Mouse (Mus musculus): ENCODE measurements at regions not wholly inside any gene's neighbourhood (a gene's known extent, or its start where the extent isn't known, plus 50 kb on each side); places are given as distances from the start of the nearest gene placed in this dataset.
"Not testable (repeated sequence)": the region's sequence is repeated elsewhere in the genome, so short reads cannot be mapped to it uniquely, and the experiment has no call there.

DNA sequence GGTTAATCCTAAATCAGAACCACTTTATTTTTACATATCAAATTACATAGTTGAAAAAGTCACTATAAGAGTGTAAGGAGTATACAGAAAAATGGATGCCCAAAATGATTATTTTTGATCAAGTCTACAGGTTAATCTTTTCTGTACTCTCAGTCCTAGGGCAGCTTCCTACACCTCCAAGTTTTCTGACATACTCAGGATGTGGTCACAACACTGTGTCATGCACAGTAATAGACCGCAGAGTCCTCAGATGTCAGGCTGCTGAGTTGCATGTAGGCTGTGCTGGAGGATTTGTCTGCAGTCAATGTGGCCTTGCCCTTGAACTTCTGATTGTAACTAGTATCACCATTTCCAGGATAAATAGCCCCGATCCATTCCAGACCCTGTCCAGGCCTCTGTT is 925.1 kb downstream of the Adam6a start:
- 92% methylated on average over 2 of the region's 2 CpGs for WGBS
- Histone ChIP-seq H3K4me3 (no peak overlapping the region), H3K9me3 (peaks cover 18% of the 10 kb centered on the region), H3K4me2 (replicated peaks) (no peak overlapping the region), H3K27me3 (replicated peaks) (no peaks in the 10 kb centered on the region), H3K27ac (no peak overlapping the region), H3K4me1 (no peaks in the 10 kb centered on the region), H3K36me3 (no peaks in the 10 kb centered on the region), H3K9ac (no peak overlapping the region)
- ATAC-seq (ENCODE audit: low FRiP score, low read depth) = no peak

- not testable (repeated sequence) for H3K36me3 ChIP-seq; H3K9ac ChIP-seq; ATAC-seq (ENCODE audit: low FRiP score, low read depth); H3K4me3 ChIP-seq; H3K4me2 ChIP-seq (replicated peaks); H3K27me3 ChIP-seq (replicated peaks); H3K27ac ChIP-seq; H3K4me1 ChIP-seq
- H3K9me3 ChIP-seq = peaks cover 19% of the 10 kb centered on the region
Measured at GRCm38 (mm10) chr12:114472678-114473077, 929.0 kb downstream of the Adam6a start.

DNA sequence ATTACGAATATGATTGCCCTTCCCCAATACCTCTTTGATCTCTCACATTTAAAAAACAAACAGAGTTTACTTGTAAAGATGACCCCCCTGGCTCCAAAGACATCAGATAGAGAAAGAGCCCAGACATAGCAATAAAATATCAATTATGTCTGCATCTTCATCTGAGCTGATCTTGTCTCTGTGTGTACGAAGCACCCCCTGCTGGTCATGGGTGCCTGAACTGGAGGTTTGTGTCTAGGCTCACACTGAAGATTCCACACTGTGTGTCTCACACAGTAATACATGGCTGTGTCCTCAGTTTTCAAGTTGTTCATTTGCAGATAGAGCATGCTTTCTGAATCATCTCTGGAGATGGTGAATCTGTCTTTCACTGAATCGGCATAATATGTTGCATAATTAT is 935.0 kb downstream of the Adam6a start:
- Histone ChIP-seq H3K9ac (no peak overlapping the region), H3K27me3 (replicated peaks) (no peaks in the 10 kb centered on the region), H3K4me3 (no peak overlapping the region), H3K4me2 (replicated peaks) (no peak overlapping the region), H3K36me3 (no peaks in the 10 kb centered on the region), H3K9me3 (peaks cover 11% of the 10 kb centered on the region), H3K4me1 (no peaks in the 10 kb centered on the region), H3K27ac (no peak overlapping the region)
- 86% methylated on average over 3 of the region's 3 CpGs for WGBS
- no peak for ATAC-seq (ENCODE audit: low FRiP score, low read depth)

DNA sequence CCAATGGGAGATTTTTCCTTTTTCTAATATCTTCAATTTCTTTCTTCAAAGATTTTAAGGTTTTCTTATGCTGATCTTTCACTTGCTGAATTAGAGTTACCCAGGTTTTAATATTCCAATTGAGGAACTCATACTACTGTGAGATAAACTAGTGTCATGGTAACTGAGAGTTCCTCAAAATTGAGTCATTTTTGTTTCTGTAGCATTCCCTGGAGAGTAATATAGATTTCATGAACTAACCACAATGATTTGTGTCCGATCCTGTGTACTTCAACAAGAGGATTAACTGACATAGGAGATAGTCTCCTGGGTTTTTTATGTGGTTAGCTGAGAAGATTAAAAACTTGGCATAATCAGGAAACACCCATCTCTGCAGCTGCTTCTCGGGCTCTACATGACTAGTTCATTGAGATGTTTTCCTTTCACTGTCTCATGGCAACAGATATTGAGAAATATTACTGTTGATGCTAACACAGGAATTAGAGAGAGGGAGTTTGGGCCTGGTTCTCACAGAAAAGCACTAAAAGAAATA is 949.9 kb downstream of the Adam6a start:
- H3K27me3 ChIP-seq (replicated peaks); H3K4me3 ChIP-seq; H3K9ac ChIP-seq; H3K4me1 ChIP-seq; H3K27ac ChIP-seq; ATAC-seq (ENCODE audit: low FRiP score, low read depth); H3K4me2 ChIP-seq (replicated peaks); H3K36me3 ChIP-seq; H3K9me3 ChIP-seq: not testable (repeated sequence)
- WGBS = 70% methylated on average over 2 of the region's 2 CpGs

GRCm38 (mm10) chr12:114495741-114496140 is 952.0 kb downstream of the Adam6a start:
- no peaks in the 10 kb centered on the region for H3K36me3 ChIP-seq
- H3K27me3 ChIP-seq (replicated peaks) = no peaks in the 10 kb centered on the region
- no peak for ATAC-seq (ENCODE audit: low FRiP score, low read depth)
- no peaks in the 10 kb centered on the region for H3K4me1 ChIP-seq
- H3K27ac ChIP-seq = no peak overlapping the region
- H3K4me2 ChIP-seq (replicated peaks) = no peak overlapping the region
- H3K9ac ChIP-seq = no peak overlapping the region
- 49% methylated on average over 2 of the region's 2 CpGs for WGBS
- no peak overlapping the region for H3K4me3 ChIP-seq
- no peaks in the 10 kb centered on the region for H3K9me3 ChIP-seq

GRCm38 (mm10) chr12:114513143-114513542 is 969.4 kb downstream of the Adam6a start:
- WGBS = 94% methylated on average over 2 of the region's 2 CpGs
- Histone ChIP-seq H3K36me3 (no peaks in the 10 kb centered on the region), H3K9ac (no peak overlapping the region), H3K4me1 (no peaks in the 10 kb centered on the region), H3K4me3 (no peak overlapping the region), H3K4me2 (replicated peaks) (no peak overlapping the region), H3K27ac (no peak overlapping the region), H3K9me3 (peaks cover 16% of the 10 kb centered on the region; the same call in 1 of the 2 replicates), H3K27me3 (replicated peaks) (no peaks in the 10 kb centered on the region)
- ATAC-seq (ENCODE audit: low FRiP score, low read depth) = no peak

DNA sequence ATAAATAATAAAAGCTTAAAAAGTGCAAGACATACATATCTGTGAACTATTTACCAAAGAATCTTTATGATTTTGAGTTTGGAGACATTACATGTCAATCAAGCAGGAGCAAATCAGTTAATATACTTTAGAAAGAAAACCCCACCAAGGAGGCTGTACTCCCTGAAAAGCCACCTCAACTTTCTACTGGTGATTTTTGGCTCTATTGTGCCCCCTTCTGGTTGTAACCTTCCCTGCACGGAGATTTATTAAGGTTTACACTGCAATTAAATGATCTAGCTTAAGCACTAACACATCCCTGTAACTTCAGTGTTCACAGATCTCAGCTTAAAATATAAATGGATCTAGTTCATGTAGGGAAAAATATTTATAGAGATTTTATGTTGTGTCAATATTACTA is 998.4 kb downstream of the Adam6a start:
- H3K4me3 ChIP-seq; ATAC-seq (ENCODE audit: low FRiP score, low read depth); H3K36me3 ChIP-seq; H3K9ac ChIP-seq; H3K4me2 ChIP-seq (replicated peaks); H3K4me1 ChIP-seq; H3K27ac ChIP-seq; H3K9me3 ChIP-seq; H3K27me3 ChIP-seq (replicated peaks): not testable (repeated sequence)
- WGBS = 39% methylated on average over 1 of the region's 1 CpGs

DNA sequence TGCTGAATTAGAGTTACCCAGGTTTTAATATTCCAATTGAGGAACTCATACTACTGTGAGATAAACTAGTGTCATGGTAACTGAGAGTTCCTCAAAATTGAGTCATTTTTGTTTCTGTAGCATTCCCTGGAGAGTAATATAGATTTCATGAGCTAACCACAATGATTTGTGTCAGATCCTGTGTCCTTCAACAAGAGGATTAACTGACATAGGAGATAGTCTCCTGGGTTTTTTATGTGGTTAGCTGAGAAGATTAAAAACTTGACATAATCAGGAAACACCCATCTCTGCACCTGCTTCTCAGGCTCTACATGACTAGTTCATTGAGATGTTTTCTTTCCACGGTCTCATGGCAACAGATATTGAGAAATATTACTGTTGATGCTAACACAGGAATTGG is 1001.2 kb downstream of the Adam6a start:
- ATAC-seq (ENCODE audit: low FRiP score, low read depth); H3K27me3 ChIP-seq (replicated peaks); H3K4me3 ChIP-seq; H3K27ac ChIP-seq; H3K4me2 ChIP-seq (replicated peaks); H3K4me1 ChIP-seq; H3K9ac ChIP-seq; H3K36me3 ChIP-seq: not testable (repeated sequence)
- peaks cover 12% of the 10 kb centered on the region for H3K9me3 ChIP-seq
- 59% methylated on average over 1 of the region's 1 CpGs for WGBS

DNA sequence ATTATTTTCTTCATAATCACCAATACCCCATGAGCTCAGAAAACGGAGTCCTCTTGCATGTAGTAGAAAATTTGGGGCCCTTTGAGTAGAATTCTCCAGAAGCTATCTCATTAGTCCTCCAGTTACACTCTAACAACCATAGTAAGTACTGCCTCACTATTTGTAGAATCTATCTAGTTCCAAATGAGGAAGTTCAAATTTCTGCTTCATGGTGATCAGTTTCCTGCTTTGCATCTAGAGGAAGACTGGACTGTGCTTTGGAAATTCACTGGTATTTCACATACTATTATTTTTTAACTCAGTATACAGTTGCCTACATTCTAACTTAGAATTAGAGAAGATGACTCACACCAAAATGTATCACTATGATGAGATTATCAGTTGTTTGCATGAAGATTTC is 1018.7 kb downstream of the Adam6a start:
- H3K9ac ChIP-seq = no peak overlapping the region
- no peaks in the 10 kb centered on the region for H3K4me1 ChIP-seq
- 71% methylated on average over 1 of the region's 1 CpGs for whole genome bisulfite sequencing
- peaks cover 35% of the 10 kb centered on the region for H3K9me3 ChIP-seq
- no peak overlapping the region for H3K27ac ChIP-seq
- H3K4me2 ChIP-seq (replicated peaks) = no peak overlapping the region
- ATAC-seq (ENCODE audit: low FRiP score, low read depth) = no peak
- no peak overlapping the region for H3K4me3 ChIP-seq
- H3K27me3 ChIP-seq (replicated peaks) = no peaks in the 10 kb centered on the region
- H3K36me3 ChIP-seq = no peaks in the 10 kb centered on the region

GRCm38 (mm10) chr12:114562978-114563377 is 1019.3 kb downstream of the Adam6a start:
- 65% methylated on average over 5 of the region's 5 CpGs for WGBS
- Histone ChIP-seq H3K27ac (no peak overlapping the region), H3K4me2 (replicated peaks) (no peak overlapping the region), H3K9me3 (peaks cover 35% of the 10 kb centered on the region), H3K36me3 (no peaks in the 10 kb centered on the region), H3K27me3 (replicated peaks) (no peaks in the 10 kb centered on the region), H3K4me3 (no peak overlapping the region), H3K9ac (no peak overlapping the region), H3K4me1 (no peaks in the 10 kb centered on the region)
- ATAC-seq (ENCODE audit: low FRiP score, low read depth) = no peak

DNA sequence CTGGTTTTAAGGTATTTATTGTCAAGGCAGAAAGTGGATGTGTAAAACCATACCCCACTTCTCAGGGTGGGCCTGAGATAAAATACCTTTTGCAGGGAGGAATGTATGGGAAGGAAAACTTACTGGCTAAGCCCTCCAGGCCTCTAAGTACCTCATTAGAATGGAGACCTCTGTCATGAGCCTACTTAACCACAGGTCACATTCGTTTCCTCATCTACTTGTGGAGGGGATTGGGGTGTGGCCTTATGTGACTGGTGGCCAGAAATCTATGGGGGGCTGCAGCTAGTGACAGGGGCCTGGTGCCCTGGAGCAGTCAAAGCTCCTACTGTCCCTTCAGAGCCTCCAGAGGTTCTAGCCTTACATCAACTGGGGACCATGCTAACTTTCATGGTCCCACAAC is 1020.0 kb downstream of the Adam6a start:
- Histone ChIP-seq H3K9ac (no peak overlapping the region), H3K9me3 (peaks cover 32% of the 10 kb centered on the region), H3K4me2 (replicated peaks) (no peak overlapping the region), H3K27me3 (replicated peaks) (no peaks in the 10 kb centered on the region), H3K4me3 (no peak overlapping the region), H3K27ac (no peak overlapping the region), H3K36me3 (no peaks in the 10 kb centered on the region), H3K4me1 (no peaks in the 10 kb centered on the region)
- ATAC-seq (ENCODE audit: low FRiP score, low read depth) = no peak
- WGBS = 56% methylated on average over 1 of the region's 1 CpGs

DNA sequence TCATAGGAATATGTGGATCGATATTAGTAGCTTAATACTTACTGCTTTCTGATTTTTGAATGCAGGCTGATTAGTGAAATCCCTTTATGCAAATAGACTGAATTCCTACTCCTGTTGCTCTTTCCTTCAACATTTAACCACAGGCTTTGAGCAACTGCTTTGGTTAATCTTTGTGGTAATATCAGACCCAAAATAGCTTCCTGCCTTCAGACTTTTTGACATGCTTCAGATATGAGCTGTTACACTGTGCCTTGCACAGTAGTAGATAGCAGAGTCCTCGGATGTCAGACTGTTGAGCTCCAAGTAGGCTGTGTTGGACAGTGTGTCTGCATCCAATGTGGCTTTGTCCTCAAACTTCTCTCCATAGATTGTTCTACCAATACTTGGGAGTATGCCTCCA is 1020.6 kb downstream of the Adam6a start:
- 71% methylated on average over 2 of the region's 2 CpGs for WGBS

GRCm38 (mm10) chr12:114583371-114583770 is 1039.7 kb downstream of the Adam6a start:
- Histone ChIP-seq H3K4me3 (no peak overlapping the region), H3K9me3 (peaks cover 39% of the 10 kb centered on the region), H3K9ac (no peak overlapping the region), H3K36me3 (no peaks in the 10 kb centered on the region), H3K4me1 (no peaks in the 10 kb centered on the region), H3K27me3 (replicated peaks) (no peaks in the 10 kb centered on the region), H3K27ac (no peak overlapping the region), H3K4me2 (replicated peaks) (no peak overlapping the region)
- ATAC-seq (ENCODE audit: low FRiP score, low read depth) = no peak
- 79% methylated on average over 1 of the region's 1 CpGs for WGBS

More for the DNA sequence above, 1020.6 kb downstream of the Adam6a start:
- no peaks in the 10 kb centered on the region for H3K4me1 ChIP-seq
- no peak overlapping the region for H3K4me3 ChIP-seq
- H3K27ac ChIP-seq = no peak overlapping the region
- H3K9ac ChIP-seq = no peak overlapping the region
- no peak overlapping the region for H3K4me2 ChIP-seq (replicated peaks)
- peaks cover 32% of the 10 kb centered on the region for H3K9me3 ChIP-seq
- H3K27me3 ChIP-seq (replicated peaks) = no peaks in the 10 kb centered on the region
- ATAC-seq (ENCODE audit: low FRiP score, low read depth) = no peak
- no peaks in the 10 kb centered on the region for H3K36me3 ChIP-seq
